Mouse (Mus musculus) thymus, postnatal 36 days (tissue): ENCODE data around the gene Chrdl2.
A peak's percentile ranks its signal among the peaks of the same experiment; 100 is the strongest.
"Not testable (repeated sequence)": the region's sequence is repeated elsewhere in the genome, so short reads cannot be mapped to it uniquely, and the experiment has no call there.

ENCODE experiments used
- DNase-seq, 2 experiments: peaks; one replicate each; pipeline ENCODE4 v3.0.0; 2022; ENCODE audit warnings: mixed read lengths in 2 of 2

Gene Chrdl2

GRCm38 (mm10) chr7:100005790-100006189, at the start of gene Chrdl2:
Chrdl2 (plus strand) TSS chr7:100006172.
- DNase-seq: peak; percentile 13 to 41

- no peak for DNase-seq
These were observed 48.6 kb upstream of the Chrdl2 start for GRCm38 (mm10) chr7:99957226-99957965.

- not testable (repeated sequence) for DNase-seq
These were observed 45.4 kb upstream of the Chrdl2 start for GRCm38 (mm10) chr7:99960571-99960970.

GRCm38 (mm10) chr7:99961518-99961917, 44.5 kb upstream of the Chrdl2 start:
- no peak for DNase-seq

GRCm38 (mm10) chr7:99962536-99963236, 43.3 kb upstream of the Chrdl2 start:
- DNase-seq: no peak

- DNase-seq: no peak
These were observed 42.6 kb upstream of the Chrdl2 start for GRCm38 (mm10) chr7:99963237-99963860.

- DNase-seq: no peak
These were observed 40.7 kb upstream of the Chrdl2 start for GRCm38 (mm10) chr7:99965020-99965841.

- no peak for DNase-seq
These were observed 39.8 kb upstream of the Chrdl2 start for GRCm38 (mm10) chr7:99966011-99966721.

GRCm38 (mm10) chr7:99969151-99969550, 36.8 kb upstream of the Chrdl2 start:
- DNase-seq: no peak

GRCm38 (mm10) chr7:99971926-99972325, 34.0 kb upstream of the Chrdl2 start:
- DNase-seq: no peak

GRCm38 (mm10) chr7:99972912-99973311, 33.1 kb upstream of the Chrdl2 start:
- DNase-seq: not testable (repeated sequence)

GRCm38 (mm10) chr7:99974208-99974970, 31.6 kb upstream of the Chrdl2 start:
- no peak for DNase-seq

GRCm38 (mm10) chr7:99975819-99976575, 30.0 kb upstream of the Chrdl2 start:
- no peak for DNase-seq

- DNase-seq: no peak
These were observed 27.9 kb upstream of the Chrdl2 start for GRCm38 (mm10) chr7:99978041-99978440.

- no peak for DNase-seq
These were observed 26.9 kb upstream of the Chrdl2 start for GRCm38 (mm10) chr7:99979081-99979480.

GRCm38 (mm10) chr7:99979546-99980131, 26.3 kb upstream of the Chrdl2 start:
- peak; percentile 54 to 66 for DNase-seq

- DNase-seq: peak; percentile 90 to 92
These were observed 25.8 kb upstream of the Chrdl2 start, which contains the start of gene Rnf169 for GRCm38 (mm10) chr7:99980132-99980591. Rnf169 (minus strand) TSS chr7:99980448.

- DNase-seq: no peak
These were observed 24.7 kb upstream of the Chrdl2 start for GRCm38 (mm10) chr7:99981311-99981710.

GRCm38 (mm10) chr7:99982256-99983242, 23.4 kb upstream of the Chrdl2 start:
- DNase-seq: no peak
